Mouse (Mus musculus): ENCODE data around the gene Crygc.
"Not testable (repeated sequence)": the region's sequence is repeated elsewhere in the genome, so short reads cannot be mapped to it uniquely, and the experiment has no call there.

The Crygc gene

GRCm38 (mm10) chr1:65051696-65052095 is 21.8 kb downstream of the Crygc start:
- DNase-seq = no peak

- DNase-seq = not testable (repeated sequence)
These were observed 22.5 kb downstream of the Crygc start, which contains the start of gene Cryge for GRCm38 (mm10) chr1:65050952-65051351. Gene Cryge, minus strand, starts transcription at chr1:65051149.

- DNase-seq = peak; percentile 43 to 50
These were observed 24.7 kb downstream of the Crygc start for GRCm38 (mm10) chr1:65048781-65049180.

- DNase-seq = peak; percentile 6 to 14
These were observed 26.9 kb downstream of the Crygc start for GRCm38 (mm10) chr1:65046401-65047109.

- DNase-seq = no peak
These were observed 30.1 kb downstream of the Crygc start for GRCm38 (mm10) chr1:65043433-65043832.

- no peak for DNase-seq
These were observed 31.7 kb downstream of the Crygc start for GRCm38 (mm10) chr1:65041837-65042236.

GRCm38 (mm10) chr1:65040806-65041205 is 32.7 kb downstream of the Crygc start:
- DNase-seq = no peak

- no peak for DNase-seq
These were observed 33.8 kb downstream of the Crygc start for GRCm38 (mm10) chr1:65039679-65040078.

- no peak for DNase-seq
These were observed 35.9 kb downstream of the Crygc start for GRCm38 (mm10) chr1:65037542-65037941.

GRCm38 (mm10) chr1:65035513-65035912 is 38.0 kb downstream of the Crygc start:
- no peak for DNase-seq

- DNase-seq = no peak
These were observed 40.8 kb downstream of the Crygc start, which contains the start of gene Akr1cl for GRCm38 (mm10) chr1:65032641-65033040. Gene Akr1cl, minus strand, starts transcription at chr1:65032759.

- DNase-seq = no peak
These were observed 45.3 kb downstream of the Crygc start for GRCm38 (mm10) chr1:65028206-65028605.

Data from kidney, adult 8-10 months (tissue).